Mouse (Mus musculus) thymus, adult 2 months (tissue): ENCODE data around the gene Colq. TPM values are rescaled to one million over a fixed set of nuclear protein-coding genes. Genes with fewer than 3 reads are reported as not detected.

Experiments used
- DNase-seq: peaks from one replicate; pipeline ENCODE4 v3.0.0; 2021
- H3K27ac ChIP-seq: fragments of 200-500 bp; 2 replicates; pipeline ENCODE4 v1.5.1; 2012; ENCODE audit warnings: low read length, control low read depth; ENCODE audit not compliant: control insufficient read depth, insufficient read depth
- H3K27me3 ChIP-seq: fragments of 200-500 bp; 2 replicates; pipeline ENCODE4 v1.6.1; 2012; ENCODE audit warnings: mild to moderate bottlenecking, low read length, moderate library complexity, mixed read lengths; ENCODE audit not compliant: control insufficient read depth, insufficient read depth
- H3K36me3 ChIP-seq: fragments of 200-500 bp; 2 replicates; pipeline ENCODE4 v1.6.1; 2012; ENCODE audit warnings: mild to moderate bottlenecking, low read length, moderate library complexity; ENCODE audit not compliant: control insufficient read depth, insufficient read depth
- H3K4me1 ChIP-seq: fragments of 200-500 bp; replicated peaks from 2 replicates; pipeline ENCODE4 v1.6.1; 2012; ENCODE audit warnings: low read length; ENCODE audit not compliant: control insufficient read depth, insufficient read depth
- H3K4me3 ChIP-seq: fragments of 200-500 bp; 2 replicates; pipeline ENCODE4 v1.5.1; 2012; ENCODE audit warnings: mild to moderate bottlenecking, low read length, control low read depth, moderate library complexity; ENCODE audit not compliant: control insufficient read depth, insufficient read depth
- CTCF ChIP-seq: fragments of 200-500 bp; IDR thresholded peaks from 2 replicates; pipeline ENCODE4 v1.5.1; 2012; ENCODE audit warnings: mild to moderate bottlenecking, control low read depth, low read length, moderate library complexity, borderline replicate concordance; ENCODE audit not compliant: control insufficient read depth, poor library complexity, insufficient read depth; ENCODE audit errors: extremely low read depth
- POLR2A ChIP-seq: fragments of 200-500 bp; IDR thresholded peaks from 2 replicates; pipeline ENCODE4 v1.6.1; 2012; ENCODE audit warnings: mild to moderate bottlenecking, low read length, control low read depth, moderate library complexity; ENCODE audit not compliant: control insufficient read depth, poor library complexity, insufficient read depth; ENCODE audit errors: extremely low read depth
- WGBS: fragments of 180-500 bp; shearing (Covaris S2); methylation state at CpG from one replicate; pipeline ENCODE4 v1.1.7; 2018; 5-methylcytosine and 5-hydroxymethylcytosine counted together
- polyA plus RNA-seq: library from polyadenylated mRNA; depleted of rRNA; stranded (reverse); fragments of >200 nt; gene quantifications from 2 replicates; pipeline ENCODE4 v1.2.3, GENCODE M21; 2012

The Colq gene
- polyA plus RNA-seq, 1 experiment: 151 TPM

DNA sequence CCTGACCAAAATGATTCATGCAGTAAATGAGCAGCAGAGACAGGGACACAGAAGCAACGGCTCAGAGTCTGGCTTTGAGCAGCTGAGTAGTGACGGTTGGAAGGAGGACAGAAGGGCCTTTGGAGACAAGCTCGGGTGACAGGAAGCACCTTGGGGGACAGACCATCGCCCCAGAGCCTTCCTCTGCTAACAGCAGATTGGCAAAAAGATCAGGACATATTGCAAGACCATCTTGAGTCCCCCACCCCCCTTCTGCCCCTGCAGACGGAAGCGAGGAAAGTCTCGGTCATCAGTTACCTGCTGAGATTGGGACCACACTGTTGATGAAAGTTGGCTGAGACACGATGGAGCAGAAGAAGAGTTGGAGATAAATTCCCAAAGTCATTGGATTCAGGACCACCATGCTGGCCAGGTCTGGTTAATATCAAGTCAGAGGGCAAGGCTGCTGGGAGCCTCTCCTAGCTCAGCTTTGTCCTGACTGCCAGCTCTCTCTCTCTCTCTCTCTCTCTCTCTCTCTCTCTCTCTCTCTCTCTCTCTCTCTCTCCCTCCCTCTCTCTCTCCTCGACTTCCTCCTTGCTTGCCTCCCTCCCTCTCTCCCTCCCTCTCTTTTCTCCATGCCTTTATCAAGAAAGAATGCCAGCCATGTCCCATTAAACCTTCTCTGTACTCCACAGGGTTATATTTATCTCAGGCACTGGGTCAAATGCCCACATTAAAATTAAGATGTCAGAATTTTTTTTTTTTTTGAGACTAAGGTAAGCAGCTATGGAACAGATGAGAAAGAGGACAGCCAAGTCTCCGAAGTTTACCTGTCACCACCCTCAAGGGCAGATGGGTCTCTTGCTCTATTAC, 14.1 kb downstream of the Colq start:
- Histone ChIP-seq H3K4me1 (peaks cover 41% of the 10 kb centered on the region), H3K27ac (peak overlapping the region; percentile 88), H3K27me3 (no peaks in the 10 kb centered on the region), H3K36me3 (peaks cover 9% of the 10 kb centered on the region; the same call in 1 of the 2 replicates), H3K4me3 (peak overlapping the region; percentile 56)
- no peak for TF ChIP-seq POLR2A
- WGBS: 9% methylated on average over 10 of the region's 10 CpGs
- no peak for DNase-seq

- H3K36me3 ChIP-seq: peaks cover 19% of the 10 kb centered on the region; the same call in 1 of the 2 replicates
- DNase-seq: no peak
- H3K27me3 ChIP-seq: no peaks in the 10 kb centered on the region
- peaks cover 49% of the 10 kb centered on the region for H3K4me1 ChIP-seq
- TF ChIP-seq POLR2A (no peak), CTCF (no peak)
- H3K27ac ChIP-seq: peak overlapping the region; percentile 88
- 51% methylated on average over 9 of the region's 9 CpGs for WGBS
- peak overlapping the region; percentile 56 for H3K4me3 ChIP-seq
Observed at GRCm38 (mm10) chr14:31575866-31576265, 15.3 kb downstream of the Colq start.

DNA sequence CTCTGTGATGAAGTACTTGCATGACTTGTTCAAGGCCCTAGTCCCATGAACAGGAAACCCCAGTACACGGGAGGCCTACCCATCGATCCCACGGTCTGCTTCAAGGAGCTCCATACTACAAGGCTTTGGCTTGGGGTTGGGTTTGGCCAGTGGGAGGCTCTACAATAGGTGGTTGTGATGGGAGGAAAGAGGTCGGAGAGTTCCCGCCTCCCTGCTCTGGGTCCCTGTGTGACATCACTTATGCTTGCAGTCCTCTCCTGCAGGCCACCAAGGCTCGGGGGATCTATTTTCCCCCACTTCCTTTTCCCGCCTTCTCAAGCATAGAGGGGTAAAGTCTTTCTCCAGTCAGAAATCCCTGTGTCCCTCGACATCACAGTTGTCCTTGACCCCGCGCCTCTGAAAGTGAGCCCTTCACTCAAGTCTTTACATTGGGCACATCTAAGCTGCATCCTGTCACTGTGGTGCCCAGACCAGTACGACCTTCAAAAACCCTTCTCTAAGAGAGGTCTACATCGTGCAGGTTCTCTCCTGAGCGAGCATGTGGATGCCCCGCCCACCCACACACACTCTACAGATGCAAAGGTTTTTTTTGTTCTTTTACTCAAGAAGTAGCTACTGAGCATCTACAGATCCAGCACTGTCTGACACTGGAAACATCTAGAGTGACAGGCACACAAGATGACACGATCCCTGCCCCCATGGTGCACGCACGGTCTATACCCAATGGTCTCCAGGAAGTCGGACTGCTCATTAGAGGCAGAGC, 16.1 kb downstream of the Colq start:
- peaks cover 56% of the 10 kb centered on the region for H3K4me1 ChIP-seq
- H3K27me3 ChIP-seq: no peaks in the 10 kb centered on the region
- peaks cover 19% of the 10 kb centered on the region; the same call in 1 of the 2 replicates for H3K36me3 ChIP-seq
- 46% methylated on average over 18 of the region's 18 CpGs for WGBS
- DNase-seq: peak; percentile 63
- no peak for TF ChIP-seq CTCF
- TF ChIP-seq POLR2A: peak; percentile 28; the same call in 1 of the 2 replicates
- H3K27ac ChIP-seq: peak overlapping the region; percentile 88
- H3K4me3 ChIP-seq: peak overlapping the region; percentile 56

DNA sequence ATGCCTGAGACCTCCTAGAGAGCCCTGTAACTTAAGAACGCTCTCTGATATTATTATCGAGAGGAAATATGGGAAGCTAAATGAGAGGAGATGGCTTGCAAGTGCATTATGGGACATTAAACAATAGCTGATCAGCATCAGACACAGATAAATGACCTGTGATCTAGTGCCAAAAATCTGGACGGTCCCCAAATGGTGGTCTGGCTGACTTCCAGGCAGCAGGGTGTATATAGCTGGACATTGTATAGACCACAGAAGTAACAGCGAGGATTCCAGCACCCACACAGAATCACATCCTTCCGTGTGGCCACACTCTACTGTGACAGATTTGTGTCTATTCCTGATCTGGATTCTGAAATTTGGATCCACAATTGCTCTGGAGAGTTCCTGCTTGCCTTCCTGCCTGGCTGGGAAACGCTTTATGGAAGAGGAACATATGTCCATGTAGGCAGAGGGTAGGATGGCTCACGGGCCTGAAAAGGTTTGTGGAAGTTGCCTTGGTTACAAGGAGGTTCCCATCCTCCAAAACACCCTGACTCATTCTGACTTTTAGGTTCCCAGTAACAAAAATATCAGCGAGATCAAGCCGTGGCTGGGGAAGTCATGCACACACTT, 18.5 kb downstream of the Colq start:
- no peak for DNase-seq
- peaks cover 23% of the 10 kb centered on the region; the same call in 1 of the 2 replicates for H3K36me3 ChIP-seq
- no peak overlapping the region for H3K4me3 ChIP-seq
- peak overlapping the region; percentile 24; the same call in 1 of the 2 replicates for H3K27ac ChIP-seq
- TF ChIP-seq CTCF: no peak
- TF ChIP-seq POLR2A: no peak
- WGBS: 78% methylated on average over 9 of the region's 9 CpGs
- H3K4me1 ChIP-seq: peaks cover 72% of the 10 kb centered on the region
- no peaks in the 10 kb centered on the region for H3K27me3 ChIP-seq

DNA sequence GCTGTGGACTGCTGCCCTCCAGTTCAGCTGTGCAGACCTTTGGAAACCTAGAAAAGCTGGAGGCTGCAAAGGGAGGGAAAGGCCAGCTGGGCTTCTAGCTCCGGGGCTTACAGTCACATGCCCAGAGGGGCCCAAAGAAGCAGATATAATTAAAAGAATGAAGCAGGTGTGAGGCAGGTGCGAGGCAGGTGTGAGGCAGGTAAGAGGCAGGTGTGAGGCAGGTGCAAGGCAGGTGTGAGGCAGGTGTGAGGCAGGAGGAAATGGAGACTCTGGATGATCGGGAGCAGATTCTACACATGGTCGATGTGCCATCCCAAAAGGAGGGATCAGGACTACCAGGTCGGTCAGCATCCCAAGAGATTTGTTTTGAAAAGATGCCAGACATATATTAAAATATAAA, 19.7 kb downstream of the Colq start:
- WGBS: 81% methylated on average over 5 of the region's 5 CpGs
- no peak overlapping the region for H3K4me3 ChIP-seq
- peak overlapping the region; percentile 97 for H3K27ac ChIP-seq
- no peak for DNase-seq
- H3K4me1 ChIP-seq: peaks cover 77% of the 10 kb centered on the region
- peaks cover 23% of the 10 kb centered on the region; the same call in 1 of the 2 replicates for H3K36me3 ChIP-seq
- no peak for TF ChIP-seq POLR2A
- no peak for TF ChIP-seq CTCF
- H3K27me3 ChIP-seq: no peaks in the 10 kb centered on the region
